Mouse (Mus musculus): Measurements from ENCODE around the gene Slc13a2.

Gene Slc13a2

DNA sequence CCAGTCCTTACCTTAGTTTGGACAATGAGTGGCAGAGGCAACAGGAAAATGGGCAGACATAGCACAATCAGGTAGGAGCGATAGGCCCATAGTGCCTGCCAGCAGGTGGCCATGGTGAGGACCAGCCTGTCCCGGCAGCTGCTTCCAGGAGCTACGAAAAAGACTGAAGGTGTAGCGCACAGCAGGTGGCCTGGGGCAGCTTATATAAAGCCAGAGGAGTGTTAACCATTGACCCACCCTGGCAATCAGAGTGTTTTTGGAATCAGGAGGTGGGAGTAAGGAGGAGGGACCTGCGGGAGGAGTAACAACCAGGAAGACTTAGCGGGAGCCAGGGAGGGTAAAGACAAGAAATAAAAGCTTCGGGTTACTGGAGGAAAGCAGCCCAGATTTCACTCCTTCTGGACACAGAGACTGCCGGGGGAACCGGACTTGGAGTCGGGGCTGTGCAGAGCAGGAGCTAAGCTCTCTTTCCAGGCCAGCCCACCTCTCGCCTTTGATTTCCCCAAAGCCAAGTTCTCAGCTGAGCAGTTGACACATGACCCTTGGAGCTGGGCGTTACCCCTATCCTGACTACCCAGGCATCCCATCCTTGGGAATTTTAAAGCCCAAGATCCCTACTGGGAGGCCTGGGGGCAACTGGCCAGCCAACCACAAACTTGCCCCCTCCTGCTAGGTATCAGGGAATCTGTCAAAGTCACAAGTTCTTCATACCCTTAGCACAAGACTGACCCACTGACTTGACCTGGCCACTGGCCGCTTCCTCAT, at the start of gene Slc13a2:
Slc13a2 (minus strand) TSS at position 163 of the 765 bp plus-strand sequence.
- DNase-seq (ENCODE audit: low read depth, low spot score): peak; percentile 85

DNA sequence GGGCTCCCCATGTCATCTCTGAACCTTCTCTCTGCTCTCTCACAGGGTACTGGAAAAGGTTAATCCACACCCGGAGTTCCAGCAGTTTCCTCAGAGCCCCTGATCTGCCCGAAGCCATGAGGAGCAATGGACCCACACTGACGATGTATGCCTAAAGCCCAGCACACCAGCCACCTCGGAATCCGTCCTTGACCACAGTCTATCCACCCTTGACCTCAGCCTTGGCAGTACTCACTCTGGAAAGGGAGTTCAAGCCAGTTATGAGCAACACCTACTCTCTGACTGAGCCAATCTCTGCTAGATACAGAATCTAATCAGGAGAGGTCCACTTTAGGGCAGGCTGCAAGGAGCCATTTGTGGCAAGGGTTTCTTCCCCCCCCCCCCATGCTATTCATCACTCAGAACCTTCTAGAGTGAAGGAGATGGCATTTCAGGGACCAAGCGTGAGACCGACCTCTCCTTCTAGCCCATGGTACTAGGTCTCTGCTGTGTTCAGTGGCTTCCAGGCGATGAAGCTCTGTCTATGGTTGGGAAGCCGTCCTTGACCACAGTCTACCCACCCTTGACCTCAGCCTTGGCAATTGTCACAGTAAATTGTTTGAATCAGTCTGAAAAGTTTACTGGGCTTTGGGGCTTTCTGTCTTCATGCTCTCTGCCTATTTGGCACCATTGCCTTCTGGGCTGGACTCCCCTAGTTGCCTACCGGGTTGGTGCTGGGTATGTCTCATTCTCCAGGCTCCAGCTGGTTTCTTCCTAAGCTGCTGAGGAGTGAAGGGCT, 49.5 kb upstream of the Slc13a2 start:
- no peak for DNase-seq (ENCODE audit: low read depth, low spot score)

DNA sequence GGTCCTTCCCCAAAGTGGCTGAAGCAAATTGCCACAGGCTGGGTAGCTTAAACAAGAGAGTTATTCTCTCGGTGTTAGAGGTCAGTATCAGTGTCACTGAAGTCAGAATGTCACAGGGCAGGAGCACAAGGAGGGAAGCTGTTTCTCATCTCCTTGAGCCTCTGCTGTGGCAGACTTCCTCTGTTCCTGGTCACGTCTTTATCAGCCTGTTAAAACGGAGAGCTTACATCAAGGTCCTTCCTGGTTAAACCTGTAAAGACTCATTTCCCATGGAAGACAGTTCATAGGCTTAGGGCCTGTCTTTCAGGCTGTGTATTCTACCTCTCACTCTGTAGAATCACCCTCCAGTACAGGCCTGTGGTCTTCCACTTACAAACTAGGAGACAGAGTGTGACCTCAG, 45.9 kb upstream of the Slc13a2 start:
- DNase-seq (ENCODE audit: low read depth, low spot score): no peak

DNA sequence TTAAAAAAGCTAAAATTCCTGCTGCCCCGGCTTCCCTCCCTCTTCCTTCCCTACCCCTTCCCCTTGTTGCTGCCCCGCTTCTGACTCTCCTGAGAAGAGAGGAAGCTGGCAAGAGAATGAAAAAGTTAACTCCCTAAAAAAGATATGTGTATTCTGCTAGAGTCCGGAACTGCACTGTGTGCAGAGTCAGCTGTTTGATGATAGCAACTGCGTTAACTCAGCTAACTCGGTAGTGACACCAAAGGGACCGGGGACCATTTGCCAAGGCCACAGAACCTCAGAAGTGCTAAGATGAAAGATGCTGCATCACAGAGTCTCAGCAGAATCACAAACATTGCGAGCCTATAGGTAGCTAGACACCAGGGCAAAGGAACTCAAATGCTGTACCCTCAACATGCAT, 45.5 kb upstream of the Slc13a2 start:
- DNase-seq (ENCODE audit: low read depth, low spot score): no peak

DNA sequence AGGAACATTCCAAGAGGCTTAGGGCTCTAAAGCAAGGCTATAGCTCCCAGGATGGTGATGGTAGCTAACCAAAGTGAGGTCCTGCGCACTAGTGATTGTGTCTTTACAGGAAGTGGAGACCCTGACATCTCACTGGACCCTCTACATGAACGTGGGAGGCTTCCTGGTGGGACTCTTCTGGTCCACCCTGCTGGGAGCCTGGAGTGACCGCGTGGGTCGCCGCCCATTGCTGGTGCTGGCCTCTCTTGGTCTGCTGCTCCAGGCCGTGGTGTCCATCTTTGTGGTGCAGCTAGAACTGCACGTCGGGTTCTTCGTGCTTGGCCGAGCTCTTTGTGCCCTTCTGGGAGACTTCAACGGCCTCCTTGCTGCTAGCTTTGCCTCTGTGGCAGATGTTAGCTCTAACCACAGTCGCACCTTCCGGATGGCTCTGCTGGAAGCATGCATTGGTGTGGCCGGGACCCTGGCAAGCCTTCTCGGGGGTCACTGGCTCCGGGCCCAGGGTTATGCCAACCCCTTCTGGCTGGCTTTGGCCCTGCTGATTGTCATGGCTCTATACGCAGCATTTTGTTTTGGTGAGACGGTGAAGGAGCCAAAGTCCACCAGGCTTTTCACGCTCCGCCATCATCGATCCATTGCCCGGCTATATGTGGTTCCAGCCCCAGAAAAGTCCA, 44.4 kb upstream of the Slc13a2 start:
- DNase-seq (ENCODE audit: low read depth, low spot score): no peak

DNA sequence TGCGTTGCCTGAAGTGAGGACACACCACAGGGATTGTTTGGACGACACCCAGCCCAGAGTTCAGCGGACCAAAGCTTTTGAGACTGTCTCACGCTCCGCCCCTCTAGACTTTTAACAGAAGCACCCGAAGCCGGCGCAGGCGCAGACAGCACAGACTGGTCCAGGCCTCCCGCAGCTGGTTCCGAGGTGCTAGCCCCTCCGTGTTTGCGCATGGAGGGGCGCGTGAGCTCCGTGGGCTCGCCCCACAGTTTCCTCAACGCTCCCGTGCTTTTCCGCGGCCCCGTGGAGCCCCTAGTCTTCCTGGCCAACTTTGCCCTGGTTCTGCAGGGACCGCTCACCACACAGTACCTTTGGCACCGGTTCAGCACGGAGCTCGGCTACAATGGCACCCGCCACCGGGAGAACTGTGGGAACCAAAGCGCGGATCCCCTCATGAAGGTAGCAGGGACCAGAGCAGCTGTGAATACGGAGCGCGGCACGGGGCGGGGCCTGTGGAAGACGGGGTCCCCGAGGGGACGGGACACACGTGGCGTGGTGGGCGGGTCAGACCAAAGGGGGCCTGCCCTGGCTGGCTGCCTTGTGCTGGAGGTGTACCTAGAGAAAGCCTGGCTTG, 43.7 kb upstream of the Slc13a2 start, which contains the start of gene Slc46a1:
Slc46a1 (plus strand) TSS at position 130 of the 613 bp plus-strand sequence.
- DNase-seq (ENCODE audit: low read depth, low spot score): peak; percentile 90

DNA sequence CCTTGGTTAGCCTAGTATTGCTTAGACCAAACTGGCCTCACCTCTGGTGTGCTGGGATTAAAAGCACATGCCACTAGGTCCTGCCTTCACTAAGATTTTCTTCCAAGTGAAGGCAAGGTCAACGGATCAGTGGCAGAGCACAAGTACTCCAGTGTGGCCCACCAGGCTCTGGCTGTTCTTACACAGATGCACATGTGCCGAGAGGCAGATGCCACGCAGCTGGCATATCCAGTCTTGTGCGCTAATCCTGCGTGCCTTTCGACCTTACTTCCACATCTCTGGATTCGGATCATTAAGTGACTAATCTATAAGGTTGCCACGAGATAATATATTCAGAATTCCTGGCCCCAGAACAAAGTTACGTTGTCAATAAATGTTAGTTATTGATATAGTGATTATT, 43.1 kb upstream of the Slc13a2 start:
- no peak for DNase-seq (ENCODE audit: low read depth, low spot score)

DNA sequence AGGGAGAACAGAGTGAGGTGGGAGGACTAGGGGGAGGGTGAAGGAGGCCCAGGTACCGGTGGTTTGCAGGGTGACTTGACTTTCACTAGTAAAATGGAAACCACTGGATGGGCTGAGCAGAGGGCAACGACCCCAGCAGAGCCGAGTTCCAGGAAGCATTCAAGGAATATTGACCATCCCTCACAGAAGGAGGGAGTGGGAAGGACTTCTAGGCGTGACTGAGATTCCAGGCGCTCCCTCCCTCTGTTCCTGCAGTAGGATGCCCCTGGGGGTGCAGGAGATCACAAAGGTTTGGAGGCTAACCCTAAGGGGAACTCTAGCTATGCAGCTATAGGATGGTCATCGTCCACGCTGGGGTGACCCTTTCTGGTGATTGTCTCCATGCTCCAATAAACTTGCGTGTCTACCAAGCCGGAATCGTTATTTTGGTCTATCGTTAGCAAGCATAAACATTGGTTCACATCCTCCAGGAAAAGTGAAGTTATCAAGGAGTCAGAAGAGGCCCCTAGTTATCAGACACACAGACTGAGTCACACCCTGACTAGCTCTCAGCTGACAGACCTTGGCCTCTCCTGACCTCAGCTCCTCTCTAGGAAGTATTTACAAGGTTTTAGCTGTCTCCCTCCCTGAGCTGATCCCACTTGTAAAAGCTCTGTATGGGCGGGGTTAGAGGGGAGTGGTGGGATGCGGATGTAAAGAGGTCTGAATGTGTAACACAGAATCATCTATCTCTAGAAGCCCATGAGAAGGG, 41.4 kb upstream of the Slc13a2 start:
- DNase-seq (ENCODE audit: low read depth, low spot score): peak; percentile 46

DNA sequence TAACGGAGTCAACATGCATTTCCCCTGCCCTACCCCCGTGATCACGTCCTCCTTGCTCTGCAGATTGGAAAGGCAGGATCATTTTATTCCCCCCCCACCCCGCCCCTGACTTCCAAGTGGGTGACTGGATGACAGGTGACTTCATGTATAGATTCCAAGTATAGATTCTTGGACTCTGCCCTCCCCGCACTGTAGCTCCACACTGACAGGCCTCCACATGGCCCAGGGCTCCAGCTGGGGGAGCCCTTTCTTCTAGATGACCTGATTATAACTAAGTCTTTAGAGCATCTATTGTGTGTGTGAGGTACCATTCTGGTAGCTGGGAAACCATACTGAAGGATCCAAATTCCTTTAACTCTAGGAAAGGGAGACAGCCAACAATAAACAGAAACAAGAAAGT, 40.7 kb upstream of the Slc13a2 start:
- DNase-seq (ENCODE audit: low read depth, low spot score): no peak

DNA sequence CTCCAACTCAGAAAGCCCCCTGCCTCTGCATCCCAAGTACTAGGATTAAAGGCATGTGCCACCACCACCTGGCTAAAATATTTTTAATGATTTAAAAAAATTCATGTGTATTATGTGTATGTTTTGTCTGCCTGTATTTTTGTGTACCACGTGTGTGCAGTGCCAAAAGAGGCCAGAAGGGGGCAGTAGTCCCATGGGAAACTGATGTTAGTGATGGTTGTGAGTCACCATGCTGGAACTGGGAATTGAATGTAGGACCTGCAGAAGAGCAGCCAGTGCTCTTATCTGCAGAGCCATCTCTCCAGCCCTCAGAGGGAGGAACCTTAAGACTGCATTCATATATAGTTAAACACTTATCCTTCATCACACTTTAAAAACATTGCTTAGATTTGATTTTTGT, 39.9 kb upstream of the Slc13a2 start:
- peak; percentile 50 for DNase-seq (ENCODE audit: low read depth, low spot score)

DNA sequence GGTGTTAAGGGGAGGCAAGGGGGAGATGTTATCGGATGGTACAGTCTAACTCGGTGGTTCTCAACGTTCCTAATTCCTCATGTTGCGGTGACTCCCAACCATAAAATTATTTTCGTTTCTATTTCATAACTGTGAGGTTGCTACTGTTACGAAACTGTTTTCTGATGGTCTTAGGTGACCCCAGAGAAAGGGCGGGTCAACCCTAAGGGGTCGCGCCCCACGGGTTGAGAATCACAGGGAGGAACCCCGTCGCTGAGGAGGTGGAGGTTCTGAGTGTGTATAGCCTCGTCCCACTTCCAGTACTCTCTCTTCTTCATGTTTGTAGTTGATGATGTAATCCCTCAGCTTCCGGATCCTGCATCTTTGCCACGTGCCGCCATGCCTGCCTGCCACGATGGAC, 36.7 kb upstream of the Slc13a2 start:
- no peak for DNase-seq (ENCODE audit: low read depth, low spot score)

DNA sequence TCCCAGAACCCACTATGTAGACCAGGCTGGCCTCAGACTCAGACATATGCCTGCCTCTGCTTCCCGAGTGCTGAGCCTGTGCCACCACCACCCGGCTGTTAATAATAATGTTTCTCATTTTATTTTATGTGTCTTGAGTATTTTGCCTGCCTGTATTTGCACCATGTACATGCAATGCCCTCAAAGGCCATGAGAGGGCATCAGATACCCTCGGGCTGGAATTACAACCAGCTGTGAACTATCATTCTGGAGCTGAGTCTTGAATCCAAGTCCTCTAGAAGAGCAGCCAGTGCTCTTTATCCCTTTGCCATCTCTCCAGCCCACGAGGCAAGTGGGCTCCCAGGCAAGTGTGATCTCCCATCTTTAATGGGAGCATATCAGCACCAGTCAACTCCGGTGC, 33.3 kb upstream of the Slc13a2 start:
- DNase-seq (ENCODE audit: low read depth, low spot score): peak; percentile 78

DNA sequence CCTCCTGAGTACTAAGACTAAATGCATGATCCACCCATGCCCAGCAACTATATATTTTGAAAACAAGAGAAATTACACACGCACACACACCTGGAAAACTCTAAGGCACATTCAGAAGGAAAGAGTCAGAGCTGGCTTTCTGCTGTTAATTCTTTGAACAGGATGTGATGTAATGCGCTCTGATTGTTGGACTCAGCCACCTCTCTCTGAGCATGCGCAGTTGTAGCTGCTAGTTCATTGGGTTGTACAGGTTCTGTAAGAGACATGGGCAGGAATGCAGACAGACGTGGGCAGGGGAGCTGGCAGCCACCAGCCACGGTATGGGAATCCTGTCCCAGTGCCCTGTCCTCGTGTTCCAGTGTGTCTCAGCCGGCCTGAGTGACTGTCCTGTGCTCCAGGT, 32.3 kb upstream of the Slc13a2 start:
- peak; percentile 95 for DNase-seq (ENCODE audit: low read depth, low spot score)

DNA sequence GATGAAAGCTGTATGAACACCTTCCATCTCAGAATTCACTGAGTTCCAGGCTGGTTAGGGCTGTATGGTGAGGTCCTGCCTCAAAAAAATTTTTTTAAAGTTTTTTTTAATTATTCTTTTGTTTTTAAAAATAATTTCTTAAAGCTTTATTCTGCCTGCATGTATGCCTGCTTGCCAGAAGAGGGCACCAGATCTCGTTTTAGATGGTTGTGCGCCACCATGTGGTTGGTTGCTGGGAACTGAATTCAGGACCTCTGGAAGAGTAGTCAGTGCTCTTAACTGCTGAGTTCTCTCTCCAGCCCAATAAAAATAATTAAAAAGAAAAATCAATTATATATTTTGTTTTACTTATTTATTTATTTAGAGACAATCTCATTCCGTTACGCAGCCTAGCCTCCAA, 31.7 kb upstream of the Slc13a2 start:
- DNase-seq (ENCODE audit: low read depth, low spot score): peak; percentile 86

DNA sequence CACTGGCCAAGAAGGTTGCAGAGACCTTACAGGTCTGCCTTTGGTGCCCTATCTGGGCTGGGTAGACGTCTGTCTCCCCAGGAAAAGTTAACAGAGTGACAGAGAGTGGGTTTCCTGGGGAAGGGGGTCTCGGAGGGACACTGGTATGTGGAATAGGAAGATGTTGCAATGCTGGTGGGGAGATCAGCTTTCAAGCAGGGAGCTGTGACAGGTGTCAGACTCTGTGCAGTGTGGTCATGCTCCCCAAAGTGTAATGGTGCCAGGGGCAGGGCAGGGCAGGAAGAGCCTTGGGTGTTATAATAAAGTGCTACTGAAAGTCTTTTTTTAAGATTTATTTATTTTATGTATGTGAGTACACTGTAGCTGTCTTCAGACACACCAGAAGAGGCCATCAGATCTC, 28.3 kb upstream of the Slc13a2 start:
- no peak for DNase-seq (ENCODE audit: low read depth, low spot score)

DNA sequence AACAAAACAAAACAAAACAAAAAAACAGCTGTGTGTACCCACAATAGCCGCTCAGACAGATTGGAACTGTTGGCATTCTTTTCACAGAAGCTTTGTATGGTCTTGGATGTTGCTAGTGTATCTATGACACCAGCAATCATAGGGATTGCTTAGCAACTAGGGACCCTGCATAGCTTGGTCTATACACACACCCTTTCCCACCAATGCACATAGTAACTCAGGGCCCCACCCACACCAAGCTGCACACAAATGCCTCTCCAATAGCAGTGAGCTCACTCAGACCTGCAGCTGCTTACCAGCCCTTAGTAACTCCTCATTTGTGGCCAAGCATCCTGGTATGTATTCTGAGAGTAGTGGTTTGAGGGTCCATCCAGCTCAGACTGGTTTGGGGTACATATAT, 26.2 kb upstream of the Slc13a2 start:
- DNase-seq (ENCODE audit: low read depth, low spot score): no peak

DNA sequence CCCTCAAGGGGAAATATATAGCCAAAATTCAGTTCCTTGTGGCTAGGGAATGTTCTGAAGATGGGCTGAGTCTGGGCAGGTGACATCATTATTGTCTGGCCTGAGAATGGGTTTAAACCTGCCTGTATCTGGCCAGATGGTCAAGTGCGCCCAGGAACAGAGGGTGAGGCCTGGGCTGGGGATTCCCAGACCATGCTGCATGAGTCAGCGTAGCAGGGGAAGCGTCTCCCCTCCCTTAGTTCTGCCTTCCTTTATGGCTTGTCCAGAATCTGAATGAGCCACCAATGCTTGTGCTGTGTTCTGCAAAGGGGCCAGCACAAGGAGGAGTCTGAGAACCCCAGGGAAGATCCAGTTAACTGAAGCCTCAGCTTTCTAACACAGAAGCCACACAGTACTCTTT, 25.2 kb upstream of the Slc13a2 start:
- DNase-seq (ENCODE audit: low read depth, low spot score): no peak

DNA sequence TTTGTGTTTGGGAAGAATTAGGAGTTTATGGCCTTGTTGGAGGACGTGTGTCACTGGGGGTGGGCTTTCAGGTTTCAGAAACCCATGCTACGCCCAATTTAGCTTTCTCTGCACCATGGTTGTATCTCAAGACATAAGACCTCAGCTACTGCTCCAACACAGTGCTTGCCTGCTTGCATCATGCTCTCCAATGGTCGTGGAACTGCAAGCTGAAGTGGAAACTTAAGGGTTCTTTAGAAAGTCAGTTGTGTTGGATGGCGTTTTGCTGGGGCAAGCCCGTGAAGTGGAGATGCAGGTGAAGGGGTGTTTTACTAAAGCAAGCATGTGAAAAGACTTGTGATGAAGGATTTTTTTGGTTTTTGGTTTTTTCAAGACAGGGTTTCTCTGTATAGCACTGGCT, 21.1 kb upstream of the Slc13a2 start:
- DNase-seq (ENCODE audit: low read depth, low spot score): no peak

DNA sequence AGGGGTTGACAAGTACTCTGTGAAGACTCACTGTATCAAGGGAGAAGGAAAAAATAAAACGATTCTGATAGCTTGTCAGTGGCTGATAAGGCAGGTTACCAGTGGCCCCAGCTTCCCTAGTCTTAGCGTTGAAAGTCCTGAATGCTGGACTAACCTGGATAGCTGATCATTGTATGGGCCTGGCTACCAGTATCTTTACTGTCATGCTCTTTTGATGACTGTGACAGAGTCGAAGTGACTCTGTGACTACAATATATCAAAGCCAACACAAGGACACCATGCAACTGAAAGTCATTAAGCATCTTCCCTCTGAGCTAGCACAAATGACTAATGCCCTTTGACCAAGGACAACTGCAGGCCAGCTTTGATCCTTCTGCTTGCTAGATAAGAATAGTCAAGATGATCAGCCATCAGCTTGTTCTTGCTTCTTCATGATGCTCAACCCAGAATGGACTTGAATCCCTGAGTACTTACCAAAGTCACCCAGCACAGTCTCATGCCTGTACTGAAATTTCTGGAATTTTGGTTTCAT, 16.4 kb upstream of the Slc13a2 start:
- DNase-seq (ENCODE audit: low read depth, low spot score): no peak

DNA sequence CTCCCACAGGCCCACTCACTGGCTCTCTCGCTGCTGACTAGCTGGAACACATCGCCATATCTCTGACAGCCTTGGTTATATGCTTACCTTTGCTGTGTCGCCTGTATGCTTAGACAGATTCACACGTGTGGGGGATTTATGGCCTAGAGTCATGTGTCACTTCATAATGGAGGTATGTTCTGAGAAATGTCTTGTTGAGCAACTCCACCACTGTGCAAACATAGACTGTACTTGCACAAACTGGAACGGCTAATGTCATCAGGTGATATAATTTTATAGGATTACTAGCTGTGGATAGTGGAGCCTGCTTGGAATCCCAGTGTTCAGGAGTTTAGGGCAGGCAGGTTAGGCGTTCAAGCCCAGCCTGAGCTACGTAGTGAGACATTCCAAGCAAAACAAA, 15.2 kb upstream of the Slc13a2 start:
- DNase-seq (ENCODE audit: low read depth, low spot score): no peak

DNA sequence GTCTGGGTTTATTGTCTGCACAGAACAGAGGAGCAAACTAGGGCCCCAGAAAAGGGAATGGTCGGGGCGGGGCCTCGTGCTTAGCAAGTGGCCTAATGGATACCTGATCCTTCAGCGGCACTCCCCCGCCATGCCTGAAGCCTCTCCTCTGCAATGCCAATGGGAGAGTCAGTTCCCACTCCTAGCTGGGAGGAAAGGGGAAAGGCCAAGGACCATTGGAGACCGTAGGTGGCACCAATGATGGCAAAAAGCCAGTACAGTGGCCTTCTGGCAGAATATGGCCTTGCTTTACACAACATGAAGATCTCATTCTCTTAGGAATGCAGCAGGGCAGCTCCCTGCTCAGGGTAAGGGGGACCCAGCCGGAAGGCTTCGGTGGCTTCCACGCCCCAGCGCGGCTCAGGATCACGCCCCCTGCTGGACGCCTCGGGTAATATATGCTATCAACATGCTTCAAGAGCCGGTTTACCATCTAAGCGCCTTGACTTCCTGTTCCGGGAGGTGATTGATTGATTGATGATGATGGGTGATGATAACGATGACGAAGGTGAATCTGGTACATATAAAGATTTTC, 13.8 kb upstream of the Slc13a2 start:
- peak; percentile 93 for DNase-seq (ENCODE audit: low read depth, low spot score)

Data from ES-CJ7 (cell line).